Mouse (Mus musculus): ENCODE data around the gene Cym. TPM values are rescaled to one million over a fixed set of nuclear protein-coding genes. Genes with fewer than 3 reads are reported as not detected.

The Cym gene
- polyA plus RNA-seq, 1 experiment from 2014 or later: 0.17 TPM

GRCm38 (mm10) chr3:107233351-107233813 lies 11.8 kb upstream of the Cym start:
- ATAC-seq (ENCODE audit: low FRiP score, low TSS enrichment) (peak; percentile 49), DNase-seq (peak; percentile 94)

GRCm38 (mm10) chr3:107231202-107231601 lies 9.7 kb upstream of the Cym start:
- DNase-seq (no peak), ATAC-seq (ENCODE audit: low FRiP score, low TSS enrichment) (no peak)
- Histone ChIP-seq H3K4me1 (ENCODE audit: control insufficient read depth, insufficient read depth, low read length) (no peaks in the 10 kb centered on the region), H3K36me3 (ENCODE audit: control insufficient read depth, insufficient read depth, low read length) (no peaks in the 10 kb centered on the region), H3K27ac (replicated peaks; ENCODE audit: low read depth, low read length) (no peak overlapping the region), H3K9me3 (ENCODE audit: control insufficient read depth, low read length) (no peaks in the 10 kb centered on the region), H3K27me3 (ENCODE audit: control insufficient read depth, insufficient read depth, low read length) (no peaks in the 10 kb centered on the region), H3K4me3 (replicated peaks; ENCODE audit: low read depth, low read length) (no peak overlapping the region), H3K4me2 (ENCODE audit: low read length) (no peak overlapping the region), H3K9ac (replicated peaks; ENCODE audit: low read length) (no peak overlapping the region)
- WGBS: 63% methylated on average over 4 of the region's 4 CpGs

More at GRCm38 (mm10) chr3:107233351-107233813, 11.8 kb upstream of the Cym start:
- H3K27me3 ChIP-seq (ENCODE audit: control insufficient read depth, insufficient read depth, low read length): no peaks in the 10 kb centered on the region
- no peak overlapping the region for H3K4me3 ChIP-seq (replicated peaks; ENCODE audit: low read depth, low read length)
- H3K27ac ChIP-seq (replicated peaks; ENCODE audit: low read depth, low read length): no peak overlapping the region
- whole genome bisulfite sequencing: 6% methylated on average over 11 of the region's 11 CpGs
- no peaks in the 10 kb centered on the region for H3K9me3 ChIP-seq (ENCODE audit: control insufficient read depth, low read length)
- H3K4me2 ChIP-seq (ENCODE audit: low read length): no peak overlapping the region
- H3K4me1 ChIP-seq (ENCODE audit: control insufficient read depth, insufficient read depth, low read length): no peaks in the 10 kb centered on the region
- H3K9ac ChIP-seq (replicated peaks; ENCODE audit: low read length): no peak overlapping the region
- no peaks in the 10 kb centered on the region for H3K36me3 ChIP-seq (ENCODE audit: control insufficient read depth, insufficient read depth, low read length)

DNA sequence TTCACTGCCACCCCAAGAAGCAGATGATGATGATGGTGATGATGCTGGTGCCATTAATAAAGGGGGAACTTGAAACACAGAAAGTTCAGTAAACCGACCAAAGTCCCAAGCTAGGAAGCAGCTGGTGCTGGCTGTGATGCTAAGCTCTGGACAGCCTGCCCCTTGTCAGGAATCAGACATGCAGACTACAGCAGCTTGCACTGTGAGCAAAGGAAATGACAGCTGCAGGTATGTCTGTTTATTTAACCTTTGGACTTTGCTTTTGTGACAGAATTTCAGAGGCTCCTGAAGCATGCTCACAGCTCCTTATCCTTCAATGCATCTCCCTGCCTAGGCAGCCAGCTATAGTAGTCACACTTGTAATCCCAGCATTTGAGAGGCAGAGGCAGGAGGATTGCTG lies 9.0 kb upstream of the Cym start, which contains the start of gene A630076J17Rik:
A630076J17Rik (plus strand) TSS at position 88 of the 400 bp plus-strand sequence.
- H3K9me3 ChIP-seq (ENCODE audit: control insufficient read depth, low read length): no peaks in the 10 kb centered on the region
- WGBS: 69% methylated on average over 1 of the region's 1 CpGs
- DNase-seq (no peak), ATAC-seq (ENCODE audit: low FRiP score, low TSS enrichment) (no peak)
- H3K4me1 ChIP-seq (ENCODE audit: control insufficient read depth, insufficient read depth, low read length): no peaks in the 10 kb centered on the region
- no peaks in the 10 kb centered on the region for H3K36me3 ChIP-seq (ENCODE audit: control insufficient read depth, insufficient read depth, low read length)
- H3K9ac ChIP-seq (replicated peaks; ENCODE audit: low read length): no peak within 1 kb of the TSS
- no peak within 1 kb of the TSS for H3K4me3 ChIP-seq (replicated peaks; ENCODE audit: low read depth, low read length)
- no peaks in the 10 kb centered on the region for H3K27me3 ChIP-seq (ENCODE audit: control insufficient read depth, insufficient read depth, low read length)
- no peak within 1 kb of the TSS for H3K4me2 ChIP-seq (ENCODE audit: low read length)
- H3K27ac ChIP-seq (replicated peaks; ENCODE audit: low read depth, low read length): no peak within 1 kb of the TSS

GRCm38 (mm10) chr3:107229822-107230221 lies 8.3 kb upstream of the Cym start:
- H3K36me3 ChIP-seq (ENCODE audit: control insufficient read depth, insufficient read depth, low read length): no peaks in the 10 kb centered on the region

GRCm38 (mm10) chr3:107229221-107229620 lies 7.7 kb upstream of the Cym start:
- H3K9ac ChIP-seq (replicated peaks; ENCODE audit: low read length): no peak overlapping the region
- DNase-seq: no peak
- no peaks in the 10 kb centered on the region for H3K36me3 ChIP-seq (ENCODE audit: control insufficient read depth, insufficient read depth, low read length)
- H3K9me3 ChIP-seq (ENCODE audit: control insufficient read depth, low read length): no peaks in the 10 kb centered on the region
- H3K27me3 ChIP-seq (ENCODE audit: control insufficient read depth, insufficient read depth, low read length): no peaks in the 10 kb centered on the region
- H3K4me3 ChIP-seq (replicated peaks; ENCODE audit: low read depth, low read length): no peak overlapping the region
- H3K4me1 ChIP-seq (ENCODE audit: control insufficient read depth, insufficient read depth, low read length): no peaks in the 10 kb centered on the region
- ATAC-seq (ENCODE audit: low FRiP score, low TSS enrichment): no peak
- no peak overlapping the region for H3K4me2 ChIP-seq (ENCODE audit: low read length)
- WGBS: 87% methylated on average over 5 of the region's 5 CpGs
- H3K27ac ChIP-seq (replicated peaks; ENCODE audit: low read depth, low read length): no peak overlapping the region

More at GRCm38 (mm10) chr3:107229822-107230221, 8.3 kb upstream of the Cym start:
- H3K4me2 ChIP-seq (ENCODE audit: low read length): no peak overlapping the region
- no peaks in the 10 kb centered on the region for H3K4me1 ChIP-seq (ENCODE audit: control insufficient read depth, insufficient read depth, low read length)
- DNase-seq (no peak), ATAC-seq (ENCODE audit: low FRiP score, low TSS enrichment) (no peak)
- no peaks in the 10 kb centered on the region for H3K9me3 ChIP-seq (ENCODE audit: control insufficient read depth, low read length)
- H3K4me3 ChIP-seq (replicated peaks; ENCODE audit: low read depth, low read length): no peak overlapping the region
- no peaks in the 10 kb centered on the region for H3K27me3 ChIP-seq (ENCODE audit: control insufficient read depth, insufficient read depth, low read length)
- no peak overlapping the region for H3K27ac ChIP-seq (replicated peaks; ENCODE audit: low read depth, low read length)
- H3K9ac ChIP-seq (replicated peaks; ENCODE audit: low read length): no peak overlapping the region
- WGBS: 81% methylated on average over 5 of the region's 5 CpGs

GRCm38 (mm10) chr3:107225820-107226219 lies 4.3 kb upstream of the Cym start:
- Histone ChIP-seq H3K4me1 (ENCODE audit: control insufficient read depth, insufficient read depth, low read length) (no peaks in the 10 kb centered on the region), H3K27me3 (ENCODE audit: control insufficient read depth, insufficient read depth, low read length) (no peaks in the 10 kb centered on the region), H3K9me3 (ENCODE audit: control insufficient read depth, low read length) (no peaks in the 10 kb centered on the region), H3K27ac (replicated peaks; ENCODE audit: low read depth, low read length) (no peak overlapping the region), H3K36me3 (ENCODE audit: control insufficient read depth, insufficient read depth, low read length) (no peaks in the 10 kb centered on the region), H3K4me2 (ENCODE audit: low read length) (no peak overlapping the region), H3K4me3 (replicated peaks; ENCODE audit: low read depth, low read length) (no peak overlapping the region), H3K9ac (replicated peaks; ENCODE audit: low read length) (no peak overlapping the region)
- 87% methylated on average over 5 of the region's 5 CpGs for WGBS
- ATAC-seq (ENCODE audit: low FRiP score, low TSS enrichment) (no peak), DNase-seq (no peak)

DNA sequence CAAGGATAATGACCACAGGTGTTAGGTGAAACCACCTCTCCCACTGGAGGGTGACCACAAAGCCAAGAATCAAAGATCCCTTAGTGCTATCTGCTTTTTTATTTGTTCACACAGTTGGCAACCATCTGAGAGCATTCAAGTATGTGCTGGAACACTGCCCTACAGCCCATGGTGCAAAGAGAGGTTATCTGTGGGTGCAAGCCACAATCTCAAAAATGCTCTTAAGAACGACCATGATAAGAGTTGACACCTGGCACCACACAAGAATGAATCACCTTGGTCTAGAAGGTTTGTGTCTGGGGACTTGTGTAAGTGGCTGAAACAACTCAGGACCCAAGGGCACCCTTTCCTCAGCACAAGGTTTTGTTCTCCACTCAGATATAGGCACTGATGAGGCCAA lies 1.7 kb upstream of the Cym start:
- ATAC-seq (ENCODE audit: low FRiP score, low TSS enrichment) (no peak), DNase-seq (no peak)
- Histone ChIP-seq H3K9ac (replicated peaks; ENCODE audit: low read length) (no peak overlapping the region), H3K4me1 (ENCODE audit: control insufficient read depth, insufficient read depth, low read length) (no peaks in the 10 kb centered on the region), H3K27me3 (ENCODE audit: control insufficient read depth, insufficient read depth, low read length) (no peaks in the 10 kb centered on the region), H3K9me3 (ENCODE audit: control insufficient read depth, low read length) (no peaks in the 10 kb centered on the region), H3K4me2 (ENCODE audit: low read length) (no peak overlapping the region), H3K4me3 (replicated peaks; ENCODE audit: low read depth, low read length) (no peak overlapping the region), H3K27ac (replicated peaks; ENCODE audit: low read depth, low read length) (no peak overlapping the region), H3K36me3 (ENCODE audit: control insufficient read depth, insufficient read depth, low read length) (no peaks in the 10 kb centered on the region)
- WGBS: 79% methylated on average over 1 of the region's 1 CpGs

DNA sequence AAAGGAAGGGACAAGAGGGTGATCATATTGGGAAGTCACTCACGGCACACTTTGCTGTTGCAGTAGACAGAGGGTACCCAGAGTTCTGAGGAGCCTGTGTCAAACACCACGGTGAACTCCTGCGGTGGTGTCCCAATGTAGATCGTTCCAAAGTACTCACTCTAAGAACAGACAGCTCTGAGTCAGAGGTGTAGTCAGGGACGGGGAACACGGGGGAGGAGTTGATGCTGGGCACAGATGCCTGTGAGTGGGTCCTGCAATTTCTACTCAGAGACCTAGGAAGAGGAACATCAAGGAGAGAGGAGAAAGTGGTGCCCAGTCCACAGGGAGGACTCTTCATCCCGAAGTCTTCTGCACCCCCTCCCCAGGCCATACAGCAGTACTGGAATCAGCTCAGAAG lies 3.0 kb downstream of the Cym start:
- WGBS: 92% methylated on average over 7 of the region's 7 CpGs

GRCm38 (mm10) chr3:107217101-107217480 lies 4.4 kb downstream of the Cym start:
- no peak overlapping the region for H3K9ac ChIP-seq (replicated peaks; ENCODE audit: low read length)
- no peaks in the 10 kb centered on the region for H3K9me3 ChIP-seq (ENCODE audit: control insufficient read depth, low read length)
- H3K4me1 ChIP-seq (ENCODE audit: control insufficient read depth, insufficient read depth, low read length): 0 out of 2 replicates have a peak, but pooled peaks cover 3% of the 10 kb centered on the region
- H3K4me2 ChIP-seq (ENCODE audit: low read length): no peak overlapping the region
- H3K4me3 ChIP-seq (replicated peaks; ENCODE audit: low read depth, low read length): no peak overlapping the region
- no peaks in the 10 kb centered on the region for H3K27me3 ChIP-seq (ENCODE audit: control insufficient read depth, insufficient read depth, low read length)
- 87% methylated on average over 3 of the region's 3 CpGs for WGBS
- DNase-seq: no peak
- ATAC-seq (ENCODE audit: low FRiP score, low TSS enrichment): no peak
- H3K36me3 ChIP-seq (ENCODE audit: control insufficient read depth, insufficient read depth, low read length): no peaks in the 10 kb centered on the region
- no peak overlapping the region for H3K27ac ChIP-seq (replicated peaks; ENCODE audit: low read depth, low read length)

More for the DNA sequence above, 3.0 kb downstream of the Cym start:
- no peak overlapping the region for H3K9ac ChIP-seq (replicated peaks; ENCODE audit: low read length)
- no peak overlapping the region for H3K27ac ChIP-seq (replicated peaks; ENCODE audit: low read depth, low read length)
- H3K4me2 ChIP-seq (ENCODE audit: low read length): no peak overlapping the region
- H3K27me3 ChIP-seq (ENCODE audit: control insufficient read depth, insufficient read depth, low read length): no peaks in the 10 kb centered on the region
- no peak overlapping the region for H3K4me3 ChIP-seq (replicated peaks; ENCODE audit: low read depth, low read length)
- H3K4me1 ChIP-seq (ENCODE audit: control insufficient read depth, insufficient read depth, low read length): 0 out of 2 replicates have a peak, but pooled peaks cover 3% of the 10 kb centered on the region
- H3K9me3 ChIP-seq (ENCODE audit: control insufficient read depth, low read length): no peaks in the 10 kb centered on the region
- DNase-seq (no peak), ATAC-seq (ENCODE audit: low FRiP score, low TSS enrichment) (no peak)
- no peaks in the 10 kb centered on the region for H3K36me3 ChIP-seq (ENCODE audit: control insufficient read depth, insufficient read depth, low read length)
